Mouse (Mus musculus): ENCODE measurements at regions not wholly inside any gene's neighbourhood (a gene's known extent, or its start where the extent isn't known, plus 50 kb on each side); places are given as distances from the start of the nearest gene placed in this dataset.

DNA sequence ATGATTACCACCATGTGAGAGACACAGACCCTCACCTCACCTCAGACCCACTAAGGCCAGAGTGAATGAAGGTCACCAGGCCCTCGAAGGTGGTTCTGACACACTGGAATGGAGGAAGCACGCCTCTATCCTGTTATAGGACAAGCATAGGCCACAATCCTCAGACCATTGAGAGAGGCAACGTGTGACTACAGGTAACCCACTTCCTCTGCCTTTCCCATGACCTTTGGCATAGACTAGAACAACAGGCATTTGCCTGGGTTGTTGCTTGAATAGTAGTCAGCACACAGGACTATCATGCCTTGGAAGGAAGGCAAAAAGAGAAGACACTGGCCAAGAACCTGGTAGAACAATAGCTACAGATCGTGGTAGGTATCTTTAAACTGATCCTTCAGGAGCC lies 538.2 kb upstream of the Map3k7 start:
- TF ChIP-seq CTCF (IDR thresholded peaks at IDR 0.05; ENCODE audit: low read depth, low read length) = no peak
- TF ChIP-seq POLR2A (IDR thresholded peaks at IDR 0.05; ENCODE audit: extremely low read depth, insufficient read depth, low read length) = no peak
